In genomic region chr13:41238805-41239130, GRCm38 (mm10) we compare ENCODE assay signal across 9 mouse cellular contexts. TPM values are rescaled to one million over a fixed set of nuclear protein-coding genes. Genes with fewer than 3 reads are reported as not detected.
DNase-seq lines count a peak whose midpoint lies in the region; ATAC-seq and TF ChIP-seq lines count a peak whose summit lies in the region.
"Had no signal": no experiment of that assay in that cellular context is flagged by ENCODE, and none has a peak within 500 bp of the region (broad histone marks: within the 10 kb centered on the region; RNA-seq: fewer than 3 reads in every experiment).

No protein-coding gene starts in this region.

- TF ChIP-seq CTCF in heart, adult 2 months (IDR thresholded peaks at IDR 0.05): peak; percentile 85

- ATAC-seq in midbrain, embryonic 11.5 days (ENCODE audit: low FRiP score): no peak
- no peak for ATAC-seq in midbrain, embryonic 13.5 days
- peak; percentile 68 for ATAC-seq in common myeloid progenitor, adult 5-6 weeks (replicated peaks; ENCODE audit: low read depth, poor library complexity, severe bottlenecking)

- no peak for DNase-seq in heart, adult 2 months
- no peak for DNase-seq in heart, postnatal 25 days (ENCODE audit: low spot score)
- DNase-seq in midbrain, embryonic 11.5 days (ENCODE audit: low spot score, missing footprints): peak; percentile 94
- DNase-seq in naive thymus-derived CD4-positive, alpha-beta T cell, adult 2 months (ENCODE audit: low read depth): peak; percentile 85
- no peak for DNase-seq in urinary bladder, postnatal 14 days (ENCODE audit: low spot score)
- DNase-seq in urinary bladder, adult 2 months (ENCODE audit: low spot score): no peak

- H3K36me3 ChIP-seq in heart, adult 2 months (ENCODE audit: control insufficient read depth, insufficient read depth, low read length): no peaks in the 10 kb centered on the region
- no peaks in the 10 kb centered on the region for H3K36me3 ChIP-seq in midbrain, embryonic 11.5 days (ENCODE audit: control insufficient read depth, insufficient read depth, low read length)
- H3K36me3 ChIP-seq in midbrain, embryonic 13.5 days: no peaks in the 10 kb centered on the region

- no peak overlapping the region for H3K9ac ChIP-seq in heart, adult 2 months (ENCODE audit: low read depth, low read length)
- H3K9ac ChIP-seq in midbrain, embryonic 11.5 days (ENCODE audit: low read length): no peak overlapping the region
- no peak overlapping the region for H3K9ac ChIP-seq in midbrain, embryonic 13.5 days (replicated peaks)

- intact Hi-C loops in heart, adult 2 months (cut with DNase I): loop anchor here (1.0 to 5.0 kb wide), 5 partner anchors 92 to 454 kb away; no protein-coding TSS in a partner anchor
- intact Hi-C loops in heart, postnatal 25 days (cut with DNase I): loop anchor here (1.0 to 5.0 kb wide), 4 partner anchors 92 to 453 kb away; no protein-coding TSS in a partner anchor

- WGBS in heart, adult 2 months: 3% methylated on average over 5 of the region's 5 CpGs
- WGBS in midbrain, embryonic 11.5 days: 16% methylated on average over 5 of the region's 5 CpGs
- 14% methylated on average over 5 of the region's 5 CpGs for WGBS in midbrain, embryonic 13.5 days

- no peaks in the 10 kb centered on the region for H3K79me2 ChIP-seq in heart, adult 2 months (replicated peaks; ENCODE audit: control insufficient read depth, insufficient read depth, low read length)

- no peak overlapping the region for H3K4me2 ChIP-seq in midbrain, embryonic 11.5 days
- H3K4me2 ChIP-seq in midbrain, embryonic 13.5 days (replicated peaks): no peak overlapping the region

- no peaks in the 10 kb centered on the region for H3K27me3 ChIP-seq in heart, adult 2 months (ENCODE audit: control insufficient read depth, insufficient read depth, low read length)
- H3K27me3 ChIP-seq in midbrain, embryonic 11.5 days (ENCODE audit: control insufficient read depth, insufficient read depth, low read length): no peaks in the 10 kb centered on the region
- H3K27me3 ChIP-seq in midbrain, embryonic 13.5 days: peaks cover 7% of the 10 kb centered on the region; the same call in 1 of the 2 replicates

- H3K4me1 ChIP-seq in heart, adult 2 months (ENCODE audit: control insufficient read depth, insufficient read depth, low read length): no peaks in the 10 kb centered on the region
- H3K4me1 ChIP-seq in midbrain, embryonic 11.5 days (ENCODE audit: control insufficient read depth, insufficient read depth, low read length): no peaks in the 10 kb centered on the region
- no peaks in the 10 kb centered on the region for H3K4me1 ChIP-seq in midbrain, embryonic 13.5 days (replicated peaks)

- no peak for TF ChIP-seq EP300 in heart, adult 2 months (IDR thresholded peaks at IDR 0.05; ENCODE audit: insufficient read depth, low read depth, low read length)

- no peak for TF ChIP-seq POLR2A in heart, adult 2 months (IDR thresholded peaks at IDR 0.05; ENCODE audit: insufficient read depth, low read depth, low read length)

- no peak overlapping the region for H3K27ac ChIP-seq in heart, adult 2 months
- no peak overlapping the region for H3K27ac ChIP-seq in midbrain, embryonic 11.5 days (ENCODE audit: low read depth, low read length)
- no peak overlapping the region for H3K27ac ChIP-seq in midbrain, embryonic 13.5 days

- H3K9me3 ChIP-seq in midbrain, embryonic 11.5 days (ENCODE audit: control insufficient read depth, low read length): no peaks in the 10 kb centered on the region
- no peaks in the 10 kb centered on the region for H3K9me3 ChIP-seq in midbrain, embryonic 13.5 days

- no peak overlapping the region for H3K4me3 ChIP-seq in heart, adult 2 months
- H3K4me3 ChIP-seq in midbrain, embryonic 11.5 days (ENCODE audit: low read depth, low read length): no peak overlapping the region
- H3K4me3 ChIP-seq in midbrain, embryonic 13.5 days (replicated peaks): no peak overlapping the region

RNA-seq across cellular contexts. Expression of gene Smim13, which starts 10.9 kb away (rescaled TPM):
- 10 to 100 TPM; 23.0 to 27.6 TPM for total RNA-seq in heart, adult 2 months (2021)
- polyA plus RNA-seq in heart, adult 2 months (2012; rRNA removed): 9.0 and 19.7 TPM in 2 replicates
- total RNA-seq in heart, postnatal 25 days (2021): 10 to 100 TPM; 23.3 to 24.5 TPM
- polyA plus RNA-seq in midbrain, embryonic 11.5 days (2014; fragmentation: Nextera tagmentation; extraction: Ambion mirVana): 13.2 and 13.7 TPM in 2 replicates
- 15.5 and 16.2 TPM in 2 replicates for polyA plus RNA-seq in midbrain, embryonic 13.5 days (2015; fragmentation: Nextera tagmentation; extraction: Ambion mirVana)
- 20.8 and 22.7 TPM in 2 replicates for total RNA-seq in common myeloid progenitor, adult 5-6 weeks (2017)
- 9.0 and 10.4 TPM in 2 replicates for polyA plus RNA-seq in urinary bladder, adult 2 months (2012; rRNA removed)

RNA-seq across cellular contexts. Expression of gene Elovl2, which starts 18.6 kb away (rescaled TPM):
- under 1 TPM; 0.05 to 0.18 TPM for total RNA-seq in heart, adult 2 months (2021)
- polyA plus RNA-seq in heart, adult 2 months (2012; rRNA removed): 0.04 and 0.18 TPM in 2 replicates
- total RNA-seq in heart, postnatal 25 days (2021): under 1 TPM in 1 of 2 experiments, not detected in 1; 0.16 TPM
- polyA plus RNA-seq in midbrain, embryonic 11.5 days (2014; fragmentation: Nextera tagmentation; extraction: Ambion mirVana): 48.3 and 56.3 TPM in 2 replicates
- polyA plus RNA-seq in midbrain, embryonic 13.5 days (2015; fragmentation: Nextera tagmentation; extraction: Ambion mirVana): 42.7 and 43.6 TPM in 2 replicates
- not detected in 2 replicates for total RNA-seq in common myeloid progenitor, adult 5-6 weeks (2017)
- polyA plus RNA-seq in urinary bladder, adult 2 months (2012; rRNA removed): 0.07 and 0.16 TPM in 2 replicates

RNA-seq across cellular contexts. Expression of gene Gm17364, which starts 35.0 kb away (rescaled TPM):
- not detected for total RNA-seq in heart, adult 2 months (2021)
- not detected in 2 replicates for polyA plus RNA-seq in heart, adult 2 months (2012; rRNA removed)
- not detected for total RNA-seq in heart, postnatal 25 days (2021)
- polyA plus RNA-seq in midbrain, embryonic 11.5 days (2014; fragmentation: Nextera tagmentation; extraction: Ambion mirVana): not detected in 2 replicates
- polyA plus RNA-seq in midbrain, embryonic 13.5 days (2015; fragmentation: Nextera tagmentation; extraction: Ambion mirVana): not detected in 2 replicates
- total RNA-seq in common myeloid progenitor, adult 5-6 weeks (2017): not detected in 2 replicates
- polyA plus RNA-seq in urinary bladder, adult 2 months (2012; rRNA removed): not detected in 2 replicates
- total RNA-seq: left cerebral cortex, postnatal 10 days had no signal

Comparison
In these comparisons a context has a peak if more than half of its experiments do, and no peak if none do; other contexts are left out.
1. DNase-seq: peak in midbrain, embryonic 11.5 days (single experiment) and naive thymus-derived CD4-positive, alpha-beta T cell, adult 2 months (single experiment); none in heart, adult 2 months (0 of 2), heart, postnatal 25 days (single experiment), urinary bladder, postnatal 14 days (single experiment) and urinary bladder, adult 2 months (single experiment).
2. RNA of gene Elovl2, which starts 18.6 kb away (polyA plus RNA-seq): 48.3 to 56.3 TPM in midbrain, embryonic 11.5 days and 42.7 to 43.6 TPM in midbrain, embryonic 13.5 days; 0.07 to 0.16 TPM in urinary bladder, adult 2 months and 0.04 to 0.18 TPM in heart, adult 2 months; every median in the first group is over 10 times any median in the second.